In genomic region chr16:45952035-45952434, GRCm38 (mm10) we compare ENCODE assay signal across 14 mouse cellular contexts. TPM values are rescaled to one million over a fixed set of nuclear protein-coding genes. Genes with fewer than 3 reads are reported as not detected.
DNase-seq lines count a peak whose midpoint lies in the region; ATAC-seq lines count a peak whose summit lies in the region.
"Had no signal": no experiment of that assay in that cellular context is flagged by ENCODE, and none has a peak within 500 bp of the region (broad histone marks: within the 10 kb centered on the region; RNA-seq: fewer than 3 reads in every experiment).

No protein-coding gene starts in this region.

- H3K4me1 ChIP-seq in lung, embryonic 16.5 days (replicated peaks; ENCODE audit: control insufficient read depth, insufficient read depth, low read length), result 0 out of 2 replicates have a peak, but pooled peaks cover 8% of the 10 kb centered on the region
- no peaks in the 10 kb centered on the region for H3K4me1 ChIP-seq in intestine, embryonic 15.5 days (replicated peaks)
- no peaks in the 10 kb centered on the region for H3K4me1 ChIP-seq in liver, embryonic 11.5 days (replicated peaks; ENCODE audit: control insufficient read depth, insufficient read depth, low read length)
- H3K4me1 ChIP-seq in forebrain, embryonic 10.5 days, result no peaks in the 10 kb centered on the region
- H3K4me1 ChIP-seq: hindbrain, embryonic 12.5 days had no signal

- no peak for DNase-seq in lung, postnatal 25 days (ENCODE audit: low spot score)
- DNase-seq in liver, embryonic 11.5 days (ENCODE audit: low spot score), result no peak
- peak; percentile 41 for DNase-seq in yolk sac, embryonic 10.5 days (ENCODE audit: low spot score)
- no peak for DNase-seq in forebrain, embryonic 10.5 days (ENCODE audit: extremely low spot score, low spot score)
- no peak for DNase-seq in embryo, embryonic 10 days (ENCODE audit: low spot score)
- DNase-seq: adrenal gland, postnatal 36 days; cerebellum, adult 9-11 months; heart, adult 18-20 months; midbrain, embryonic 14.5 days had no signal

- H3K36me3 ChIP-seq in lung, embryonic 16.5 days (ENCODE audit: control insufficient read depth, insufficient read depth, low read length), result no peaks in the 10 kb centered on the region
- no peaks in the 10 kb centered on the region for H3K36me3 ChIP-seq in intestine, embryonic 15.5 days
- H3K36me3 ChIP-seq in liver, embryonic 11.5 days (ENCODE audit: control insufficient read depth, insufficient read depth, low read length), result no peaks in the 10 kb centered on the region
- H3K36me3 ChIP-seq in forebrain, embryonic 10.5 days (replicated peaks), result no peaks in the 10 kb centered on the region
- H3K36me3 ChIP-seq: embryonic facial prominence, embryonic 10.5 days; hindbrain, embryonic 12.5 days; limb, embryonic 12.5 days had no signal

- no peaks in the 10 kb centered on the region for H3K27me3 ChIP-seq in lung, embryonic 16.5 days (ENCODE audit: control insufficient read depth, insufficient read depth, low read depth, low read length)
- H3K27me3 ChIP-seq in intestine, embryonic 15.5 days (replicated peaks), result no peaks in the 10 kb centered on the region
- no peaks in the 10 kb centered on the region for H3K27me3 ChIP-seq in liver, embryonic 11.5 days (replicated peaks; ENCODE audit: control insufficient read depth, insufficient read depth, low read length)
- no peaks in the 10 kb centered on the region for H3K27me3 ChIP-seq in forebrain, embryonic 10.5 days (ENCODE audit: poor library complexity, severe bottlenecking)
- H3K27me3 ChIP-seq: hindbrain, embryonic 12.5 days; limb, embryonic 12.5 days had no signal

- no peaks in the 10 kb centered on the region for H3K9me3 ChIP-seq in lung, embryonic 16.5 days (ENCODE audit: control insufficient read depth, low read length)
- no peaks in the 10 kb centered on the region for H3K9me3 ChIP-seq in intestine, embryonic 15.5 days
- no peaks in the 10 kb centered on the region for H3K9me3 ChIP-seq in liver, embryonic 11.5 days (ENCODE audit: control insufficient read depth, low read length)
- no peaks in the 10 kb centered on the region for H3K9me3 ChIP-seq in forebrain, embryonic 10.5 days
- H3K9me3 ChIP-seq: embryonic facial prominence, embryonic 10.5 days; hindbrain, embryonic 12.5 days; limb, embryonic 12.5 days had no signal

- 60% methylated on average over 2 of the region's 2 CpGs for WGBS in lung, embryonic 16.5 days
- 66% methylated on average over 2 of the region's 2 CpGs for WGBS in intestine, embryonic 15.5 days
- 47% methylated on average over 2 of the region's 2 CpGs for WGBS in liver, embryonic 11.5 days
- WGBS in forebrain, embryonic 10.5 days, result 94% methylated on average over 2 of the region's 2 CpGs

- H3K4me2 ChIP-seq in lung, embryonic 16.5 days (ENCODE audit: low read depth, low read length), result no peak overlapping the region
- H3K4me2 ChIP-seq in intestine, embryonic 15.5 days (replicated peaks), result peak overlapping the region; percentile 38; the same call in 1 of the 2 replicates
- peak overlapping the region; percentile 48 for H3K4me2 ChIP-seq in liver, embryonic 11.5 days
- H3K4me2 ChIP-seq: hindbrain, embryonic 12.5 days; limb, embryonic 12.5 days had no signal

- peak overlapping the region; percentile 67 for H3K27ac ChIP-seq in lung, embryonic 16.5 days (ENCODE audit: low read length)
- H3K27ac ChIP-seq in intestine, embryonic 15.5 days, result peak overlapping the region; percentile 2; the same call in 1 of the 2 replicates
- peak overlapping the region; percentile 25 for H3K27ac ChIP-seq in liver, embryonic 11.5 days (ENCODE audit: low read depth, low read length)
- H3K27ac ChIP-seq in forebrain, embryonic 10.5 days, result no peak overlapping the region
- H3K27ac ChIP-seq: embryonic facial prominence, embryonic 10.5 days; hindbrain, embryonic 12.5 days; limb, embryonic 12.5 days had no signal

- no peak for ATAC-seq in lung, embryonic 16.5 days (ENCODE audit: low read depth)
- peak; percentile 75 for ATAC-seq in intestine, embryonic 15.5 days
- ATAC-seq in liver, embryonic 11.5 days (replicated peaks; ENCODE audit: low FRiP score), result no peak

- no peak overlapping the region for H3K4me3 ChIP-seq in lung, embryonic 16.5 days (ENCODE audit: low read length)
- no peak overlapping the region for H3K4me3 ChIP-seq in intestine, embryonic 15.5 days (replicated peaks)
- peak overlapping the region; percentile 21; the same call in 1 of the 2 replicates for H3K4me3 ChIP-seq in liver, embryonic 11.5 days (ENCODE audit: low read depth, low read length)
- H3K4me3 ChIP-seq in forebrain, embryonic 10.5 days, result no peak overlapping the region
- H3K4me3 ChIP-seq: embryonic facial prominence, embryonic 10.5 days; hindbrain, embryonic 12.5 days; limb, embryonic 12.5 days had no signal

- H3K9ac ChIP-seq in lung, embryonic 16.5 days (ENCODE audit: low read length), result no peak overlapping the region
- no peak overlapping the region for H3K9ac ChIP-seq in intestine, embryonic 15.5 days
- no peak overlapping the region for H3K9ac ChIP-seq in liver, embryonic 11.5 days (ENCODE audit: low read depth, low read length)
- H3K9ac ChIP-seq: hindbrain, embryonic 12.5 days; limb, embryonic 12.5 days had no signal

RNA-seq across cellular contexts. Expression of gene Phldb2, which starts 1.4 kb away (rescaled TPM):
- polyA plus RNA-seq in lung, embryonic 16.5 days (2015; fragmentation: Nextera tagmentation; extraction: Ambion mirVana), result 57.8 and 59.4 TPM in 2 replicates
- polyA plus RNA-seq in intestine, embryonic 15.5 days (2015; fragmentation: Nextera tagmentation; extraction: Ambion mirVana), result 28.7 and 31.8 TPM in 2 replicates
- polyA plus RNA-seq in liver, embryonic 11.5 days (2014; fragmentation: Nextera tagmentation; extraction: Ambion mirVana), result 24.3 and 25.9 TPM in 2 replicates
- 28.0 and 28.3 TPM in 2 replicates for polyA plus RNA-seq in forebrain, embryonic 10.5 days (2016; fragmentation: Nextera tagmentation; extraction: Ambion mirVana)

RNA-seq across cellular contexts. Expression of gene Plcxd2, which starts 58.0 kb away (rescaled TPM):
- 0.93 and 1.1 TPM in 2 replicates for polyA plus RNA-seq in lung, embryonic 16.5 days (2015; fragmentation: Nextera tagmentation; extraction: Ambion mirVana)
- polyA plus RNA-seq in intestine, embryonic 15.5 days (2015; fragmentation: Nextera tagmentation; extraction: Ambion mirVana), result 2.5 and 2.7 TPM in 2 replicates
- 3.5 and 3.8 TPM in 2 replicates for polyA plus RNA-seq in liver, embryonic 11.5 days (2014; fragmentation: Nextera tagmentation; extraction: Ambion mirVana)
- 3.4 and 4.4 TPM in 2 replicates for polyA plus RNA-seq in forebrain, embryonic 10.5 days (2016; fragmentation: Nextera tagmentation; extraction: Ambion mirVana)
